Mouse (Mus musculus) CH12.LX (cell line): ENCODE data around the gene Rex1bd. TPM values are rescaled to one million over a fixed set of nuclear protein-coding genes. Genes with fewer than 3 reads are reported as not detected.

ENCODE experiments used
- DNase-seq: peaks from one replicate; pipeline ENCODE4 v3.0.0-alpha.2; 2013; ENCODE audit errors: extremely low read depth
- H3K27ac ChIP-seq: 2 replicates; pipeline ENCODE4 v1.5.1; 2012; ENCODE audit warnings: low read depth, mild to moderate bottlenecking, control low read depth, moderate library complexity; ENCODE audit not compliant: insufficient read depth
- H3K27me3 ChIP-seq: replicated peaks from 2 replicates; pipeline ENCODE3; 2012; ENCODE audit warnings: inconsistent platforms
- H3K36me3 ChIP-seq, 2 experiments: replicated peaks in 1 of 2; 2 replicates each; pipeline versions ENCODE3 to v1.6.1; 2012; ENCODE audit warnings: inconsistent platforms in 1 of 2, low read length in 1 of 2, mild to moderate bottlenecking in 1 of 2, mixed read lengths in 1 of 2, moderate library complexity in 1 of 2; ENCODE audit not compliant: control insufficient read depth in 1 of 2, insufficient read depth in 1 of 2
- H3K4me1 ChIP-seq, 2 experiments: 2 replicates each; pipeline ENCODE4 v1.6.1; 2012; ENCODE audit warnings: inconsistent platforms in 1 of 2, moderate library complexity in 1 of 2; ENCODE audit not compliant: insufficient read depth in 2 of 2, control insufficient read depth in 1 of 2
- H3K4me2 ChIP-seq: 2 replicates; pipeline ENCODE4 v1.6.1; 2012; ENCODE audit warnings: low read depth, mild to moderate bottlenecking, control low read depth; ENCODE audit not compliant: poor library complexity, insufficient read depth, severe bottlenecking
- H3K4me3 ChIP-seq, 3 experiments: fragments of 150-350 bp in 1 of 3; sonication (generic) in 1 of 3; replicated peaks in 1 of 3; 2 replicates each; pipeline versions ENCODE3 to v1.5.1; 2011 to 2012; ENCODE audit warnings: low read depth in 2 of 3, low read length in 2 of 3, mild to moderate bottlenecking in 2 of 3, moderate library complexity in 2 of 3, control low read depth in 1 of 3, improper control_type of control experiment in 1 of 3, inconsistent platforms in 1 of 3, mixed read lengths in 1 of 3; ENCODE audit not compliant: poor library complexity in 1 of 3
- H3K79me2 ChIP-seq: replicated peaks from 2 replicates; pipeline ENCODE4 v1.6.1; 2012; ENCODE audit warnings: mild to moderate bottlenecking, moderate library complexity; ENCODE audit not compliant: control insufficient read depth, poor library complexity, insufficient read depth, severe bottlenecking; ENCODE audit errors: extremely low read depth
- H3K9ac ChIP-seq: 2 replicates; pipeline ENCODE4 v1.6.1; 2012; ENCODE audit warnings: low read depth, mild to moderate bottlenecking, control low read depth, moderate library complexity; ENCODE audit not compliant: insufficient read depth
- H3K9me3 ChIP-seq: replicated peaks from 2 replicates; pipeline ENCODE3; 2012; ENCODE audit warnings: low read length, inconsistent platforms, mixed read lengths
- BHLHE40 ChIP-seq: IDR thresholded peaks from 2 replicates; pipeline ENCODE4 v1.6.1; 2011; ENCODE audit warnings: mild to moderate bottlenecking, low read depth, low read length, improper control_type of control experiment
- CHD1 ChIP-seq: IDR thresholded peaks from 2 replicates; pipeline ENCODE4 v1.6.1; 2012; ENCODE audit warnings: low read depth, low read length, improper control_type of control experiment, inconsistent platforms
- CHD2 ChIP-seq: IDR thresholded peaks from 2 replicates; pipeline ENCODE4 v1.6.1; 2011; ENCODE audit warnings: low read length, improper control_type of control experiment
- CTCF ChIP-seq, 2 experiments: IDR thresholded peaks in 1 of 2; conservative IDR thresholded peaks in 1 of 2; 2 replicates each; pipeline ENCODE4 v1.5.1; 2011 to 2012; ENCODE audit warnings: low read depth in 2 of 2, low read length in 2 of 2, improper control_type of control experiment in 1 of 2, inconsistent platforms in 1 of 2, mild to moderate bottlenecking in 1 of 2, moderate library complexity in 1 of 2
- E2F4 ChIP-seq: IDR thresholded peaks from 2 replicates; pipeline ENCODE4 v1.6.1; 2011; ENCODE audit warnings: low read depth, low read length, improper control_type of control experiment; ENCODE audit not compliant: insufficient replicate concordance
- ELF1 ChIP-seq: IDR thresholded peaks from 2 replicates; pipeline ENCODE4 v1.6.1; 2014; ENCODE audit warnings: low read depth, mild to moderate bottlenecking, inconsistent platforms, low read length, improper control_type of control experiment
- EP300 ChIP-seq: IDR thresholded peaks from 2 replicates; pipeline ENCODE4 v1.6.1; 2011; ENCODE audit warnings: low read length, improper control_type of control experiment
- ETS1 ChIP-seq: conservative IDR thresholded peaks from 2 replicates; pipeline ENCODE4 v1.6.1; 2012; ENCODE audit warnings: low read depth, mild to moderate bottlenecking, inconsistent platforms, low read length, improper control_type of control experiment, moderate library complexity
- GABPA ChIP-seq: IDR thresholded peaks from 2 replicates; pipeline ENCODE4 v1.6.1; 2012; ENCODE audit warnings: low read depth, low read length, improper control_type of control experiment, inconsistent platforms; ENCODE audit not compliant: insufficient replicate concordance
- HCFC1 ChIP-seq: IDR thresholded peaks from 2 replicates; pipeline ENCODE4 v1.6.1; 2012; ENCODE audit warnings: low read depth, mild to moderate bottlenecking, inconsistent platforms, low read length, improper control_type of control experiment
- IRF4 ChIP-seq: IDR thresholded peaks from 2 replicates; pipeline ENCODE4 v1.6.1; 2014; ENCODE audit warnings: low read depth, mild to moderate bottlenecking, inconsistent platforms, low read length, improper control_type of control experiment
- JUN ChIP-seq: IDR thresholded peaks from 2 replicates; pipeline ENCODE4 v1.6.1; 2011; ENCODE audit warnings: low read depth, mild to moderate bottlenecking, low read length, improper control_type of control experiment, moderate library complexity; ENCODE audit not compliant: insufficient read depth
- JUND ChIP-seq: conservative IDR thresholded peaks from 2 replicates; pipeline ENCODE4 v1.6.1; 2011; ENCODE audit warnings: low read depth, low read length, improper control_type of control experiment
- KAT2A ChIP-seq: IDR thresholded peaks from 2 replicates; pipeline ENCODE4 v1.6.1; 2012; ENCODE audit warnings: low read length, improper control_type of control experiment, inconsistent platforms; ENCODE audit not compliant: insufficient replicate concordance
- MAFK ChIP-seq: IDR thresholded peaks from 2 replicates; pipeline ENCODE4 v1.6.1; 2011; ENCODE audit warnings: low read length, improper control_type of control experiment; ENCODE audit not compliant: insufficient replicate concordance
- MAX ChIP-seq: IDR thresholded peaks from 2 replicates; pipeline ENCODE4 v1.6.1; 2011; ENCODE audit warnings: low read length, improper control_type of control experiment
- MAZ ChIP-seq: IDR thresholded peaks from 2 replicates; pipeline ENCODE4 v1.6.1; 2012; ENCODE audit warnings: low read depth, mild to moderate bottlenecking, inconsistent platforms, low read length, improper control_type of control experiment, moderate library complexity
- MEF2A ChIP-seq: IDR thresholded peaks from 2 replicates; pipeline ENCODE4 v1.6.1; 2014; ENCODE audit warnings: low read depth, mild to moderate bottlenecking, inconsistent platforms, low read length, improper control_type of control experiment, borderline replicate concordance
- MXI1 ChIP-seq: IDR thresholded peaks from 2 replicates; pipeline ENCODE4 v1.6.1; 2011; ENCODE audit warnings: mild to moderate bottlenecking, low read depth, low read length, improper control_type of control experiment
- MYC ChIP-seq: IDR thresholded peaks from 2 replicates; pipeline ENCODE4 v1.6.1; 2011; ENCODE audit warnings: low read depth, mild to moderate bottlenecking, improper control_type of control experiment, low read length
- NELFE ChIP-seq: IDR thresholded peaks from 2 replicates; pipeline ENCODE4 v1.6.1; 2011; ENCODE audit warnings: low read depth, low read length, improper control_type of control experiment
- NRF1 ChIP-seq: IDR thresholded peaks from 2 replicates; pipeline ENCODE4 v1.6.1; 2014; ENCODE audit warnings: low read depth, mild to moderate bottlenecking, inconsistent platforms, low read length, improper control_type of control experiment, moderate library complexity
- PAX5 ChIP-seq: IDR thresholded peaks from 2 replicates; pipeline ENCODE4 v1.6.1; 2012; ENCODE audit warnings: low read length, inconsistent platforms, mixed read lengths
- POLR2A ChIP-seq: IDR thresholded peaks from 2 replicates; pipeline ENCODE4 v1.6.1; 2011; ENCODE audit warnings: low read depth, mild to moderate bottlenecking, improper control_type of control experiment, low read length
- POLR2AphosphoS2 ChIP-seq: IDR thresholded peaks from 2 replicates; pipeline ENCODE4 v1.6.1; 2011; ENCODE audit warnings: low read depth, low read length, improper control_type of control experiment
- RAD21 ChIP-seq: IDR thresholded peaks from 2 replicates; pipeline ENCODE4 v1.6.1; 2011; ENCODE audit warnings: low read depth, mild to moderate bottlenecking, low read length, improper control_type of control experiment, moderate library complexity
- RCOR1 ChIP-seq: conservative IDR thresholded peaks from 2 replicates; pipeline ENCODE4 v1.6.1; 2012; ENCODE audit warnings: low read depth, mild to moderate bottlenecking, inconsistent platforms, low read length, improper control_type of control experiment
- SIN3A ChIP-seq: IDR thresholded peaks from 2 replicates; pipeline ENCODE4 v1.6.1; 2012; ENCODE audit warnings: low read length, improper control_type of control experiment, inconsistent platforms
- SMC3 ChIP-seq: IDR thresholded peaks from 2 replicates; pipeline ENCODE4 v1.6.1; 2011; ENCODE audit warnings: low read depth, low read length, improper control_type of control experiment
- TBP ChIP-seq: conservative IDR thresholded peaks from 2 replicates; pipeline ENCODE4 v1.6.1; 2011; ENCODE audit warnings: low read depth, low read length, improper control_type of control experiment
- TCF12 ChIP-seq: IDR thresholded peaks from 2 replicates; pipeline ENCODE4 v1.6.1; 2014; ENCODE audit warnings: low read depth, mild to moderate bottlenecking, inconsistent platforms, low read length, improper control_type of control experiment
- UBTF ChIP-seq: IDR thresholded peaks from 2 replicates; pipeline ENCODE4 v1.6.1; 2012; ENCODE audit warnings: low read depth, mild to moderate bottlenecking, inconsistent platforms, low read length, improper control_type of control experiment, moderate library complexity
- USF1 ChIP-seq: IDR thresholded peaks from 2 replicates; pipeline ENCODE4 v1.6.1; 2014; ENCODE audit warnings: low read depth, mild to moderate bottlenecking, inconsistent platforms, low read length, improper control_type of control experiment
- USF2 ChIP-seq: conservative IDR thresholded peaks from 2 replicates; pipeline ENCODE4 v1.6.1; 2011; ENCODE audit warnings: low read depth, low read length, improper control_type of control experiment
- ZC3H11A ChIP-seq: IDR thresholded peaks from 2 replicates; pipeline ENCODE4 v1.6.1; 2012; ENCODE audit warnings: low read depth, mild to moderate bottlenecking, inconsistent platforms, low read length, improper control_type of control experiment
- ZKSCAN1 ChIP-seq: IDR thresholded peaks from 2 replicates; pipeline ENCODE4 v1.6.1; 2012; ENCODE audit warnings: low read depth, inconsistent platforms, low read length, improper control_type of control experiment, borderline replicate concordance
- ZMIZ1 ChIP-seq: IDR thresholded peaks from 2 replicates; pipeline ENCODE4 v1.6.1; 2012; ENCODE audit warnings: low read depth, mild to moderate bottlenecking, inconsistent platforms, low read length, improper control_type of control experiment
- ZNF384 ChIP-seq: IDR thresholded peaks from 2 replicates; pipeline ENCODE4 v1.6.1; 2012; ENCODE audit warnings: low read depth, low read length, improper control_type of control experiment, inconsistent platforms
- dilution Hi-C: fragments of 300-500 bp; cut with MboI; formaldehyde crosslinking; loops from 2 replicates; pipeline ENCODE4 v1.14.3; 2020; ENCODE audit warnings: low sequenced_read_pairs; ENCODE audit not compliant: extremely low pct_unique_long_range_greater_than_20kb, extremely low pct_ligation_motif_present
- in situ Hi-C: fragments of 300-500 bp; cut with MboI; formaldehyde crosslinking; loops from 3 replicates; pipeline ENCODE4 v1.14.3; 2019; ENCODE audit warnings: low sequenced_read_pairs, low pct_ligation_motif_present, low pct_unique_long_range_greater_than_20kb, mixed read lengths
- polyA plus RNA-seq: library from polyadenylated mRNA; unstranded; fragments of >175 nt; gene quantifications from 2 replicates; pipeline ENCODE4 v1.2.1, GENCODE M21; 2012; ENCODE audit warnings: low read depth; ENCODE audit not compliant: insufficient read length
- total RNA-seq, 2 experiments: library from RNA; depleted of rRNA; stranded (reverse); fragments of 300-350 nt in 1 of 2; fragments of >200 nt in 1 of 2; gene quantifications; 2 replicates each; pipeline ENCODE4 v1.2.3; 2012 to 2014

The Rex1bd gene
- total and polyA plus RNA-seq, 3 experiments: 38.4 to 90.0 (median 47.8) TPM

- Histone ChIP-seq H3K9me3 (no peaks in the 10 kb centered on the region), H3K27ac (peak overlapping the region; percentile 91), H3K4me3 (peak overlapping the region; percentile 60 to 94 (median 73)), H3K79me2 (peaks cover 30% of the 10 kb centered on the region), H3K4me2 (peak overlapping the region; percentile 78), H3K9ac (peak overlapping the region; percentile 77), H3K27me3 (no peaks in the 10 kb centered on the region), H3K4me1 (peaks cover 9 to 40% of the 10 kb centered on the region in 2 experiments), H3K36me3 (peaks cover 28 to 55% of the 10 kb centered on the region in 2 experiments)
- DNase-seq: peak; percentile 98
- TF ChIP-seq UBTF (no peak), HCFC1 (no peak), KAT2A (no peak), TCF12 (no peak), POLR2A (no peak), NELFE (no peak), RAD21 (no peak), JUN (no peak), BHLHE40 (peak; percentile 49; the same call in 1 of the 2 replicates), ZC3H11A (no peak), SIN3A (peak; percentile 84; the same call in 1 of the 2 replicates), GABPA (no peak), TBP (no peak), MYC (0 out of 2 replicates have a peak, but pooled peaks have one; percentile 10), ZKSCAN1 (no peak), SMC3 (no peak), NRF1 (no peak), CHD1 (no peak; the same call in 1 of the 2 replicates), ZMIZ1 (no peak), MEF2A (no peak), EP300 (no peak), MXI1 (no peak), POLR2AphosphoS2 (peak; percentile 82; the same call in 1 of the 2 replicates), IRF4 (no peak), MAFK (no peak), USF2 (no peak), ELF1 (0 out of 2 replicates have a peak, but pooled peaks have one; percentile 13), MAZ (0 out of 2 replicates have a peak, but pooled peaks have one; percentile 16), ETS1 (no peak), CTCF (conservative IDR thresholded peaks at IDR 0.05 in 1 of 2, IDR thresholded peaks at IDR 0.05 in 1 of 2; ENCODE audit: low read depth in 2 of 2, low read length in 2 of 2) (no peak), ZNF384 (peak; percentile 95), PAX5 (no peak), MAX (no peak), CHD2 (no peak), USF1 (no peak), RCOR1 (no peak), E2F4 (no peak), JUND (no peak)
- dilution Hi-C loops (no loop called here), in situ Hi-C loops (no loop called here)
Measured at GRCm38 (mm10) chr8:70538633-70539076, 32.1 kb upstream of the Rex1bd start.
